12 mouse cellular contexts compared by ENCODE assay signal in the genomic region with DNA sequence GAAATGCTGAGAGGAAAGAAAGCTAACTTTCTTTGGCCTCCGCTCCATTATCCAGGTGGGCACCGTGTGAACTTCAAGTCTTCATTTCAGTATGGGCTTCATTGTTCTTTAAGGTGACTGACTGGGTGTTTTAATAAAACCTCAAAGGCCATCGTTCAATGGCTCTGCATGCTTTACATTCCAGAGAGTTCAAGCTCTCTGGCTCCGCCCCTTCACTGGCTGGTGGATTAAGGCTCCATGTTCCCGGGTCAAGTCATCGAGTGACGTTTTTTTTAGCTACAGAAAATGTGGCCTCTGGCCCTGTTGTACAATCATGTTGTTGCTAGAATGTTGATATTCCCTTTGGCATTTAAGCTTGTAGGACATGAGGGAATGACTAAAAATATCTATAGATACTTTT. TPM values are rescaled to one million over a fixed set of nuclear protein-coding genes. Genes with fewer than 3 reads are reported as not detected.
A peak's percentile ranks its signal among the peaks of the same experiment; 100 is the strongest.
DNase-seq lines count a peak whose midpoint lies in the region; ATAC-seq lines count a peak whose summit lies in the region.
"Had no signal": no experiment of that assay in that cellular context is flagged by ENCODE, and none has a peak within 500 bp of the region (broad histone marks: within the 10 kb centered on the region; RNA-seq: fewer than 3 reads in every experiment).

No protein-coding gene starts in this region.

- WGBS in heart, embryonic 10.5 days: 55% methylated on average over 7 of the region's 7 CpGs
- WGBS in embryonic facial prominence, embryonic 10.5 days: 40% methylated on average over 7 of the region's 7 CpGs
- 71% methylated on average over 7 of the region's 7 CpGs for WGBS in limb, embryonic 10.5 days

- no peak for DNase-seq in heart, embryonic 10.5 days (ENCODE audit: low spot score)
- no peak for DNase-seq in heart, postnatal 14 days
- peak; percentile 87 for DNase-seq in ES-CJ7 (ENCODE audit: low read depth, low spot score)
- peak; percentile 56 for DNase-seq in embryonic facial prominence, embryonic 10.5 days (ENCODE audit: low spot score)
- no peak for DNase-seq in limb, embryonic 10.5 days (ENCODE audit: low spot score)
- DNase-seq in ovary, postnatal 10 days (ENCODE audit: low spot score): no peak
- DNase-seq: B cell, adult 2 months; thymus, postnatal 4 days had no signal

- no peak for ATAC-seq in inflammation-experienced regulatory T-cells, adult 6 months
- no peak for ATAC-seq in frontal cortex, adult (ENCODE audit: low TSS enrichment)
- ATAC-seq: intestine, embryonic 16.5 days had no signal

- no peaks in the 10 kb centered on the region for H3K27me3 ChIP-seq in heart, embryonic 10.5 days (ENCODE audit: insufficient read depth, poor library complexity, severe bottlenecking)
- no peaks in the 10 kb centered on the region; the same call in 1 of the 2 replicates for H3K27me3 ChIP-seq in embryonic facial prominence, embryonic 10.5 days (replicated peaks; ENCODE audit: low read depth, poor library complexity, severe bottlenecking)
- 0 out of 2 replicates have a peak, but pooled peaks cover 2% of the 10 kb centered on the region for H3K27me3 ChIP-seq in limb, embryonic 10.5 days (ENCODE audit: low read depth, poor library complexity, severe bottlenecking)
- H3K27me3 ChIP-seq: heart, embryonic 12.5 days had no signal

- no peak overlapping the region for H3K4me3 ChIP-seq in heart, embryonic 10.5 days
- H3K4me3 ChIP-seq in embryonic facial prominence, embryonic 10.5 days: no peak overlapping the region
- H3K4me3 ChIP-seq in limb, embryonic 10.5 days: no peak overlapping the region
- H3K4me3 ChIP-seq: heart, embryonic 12.5 days had no signal

- peak overlapping the region; percentile 37 for H3K27ac ChIP-seq in heart, embryonic 10.5 days
- H3K27ac ChIP-seq in embryonic facial prominence, embryonic 10.5 days (replicated peaks): 0 out of 2 replicates have a peak overlapping the region, but pooled peaks have one; percentile 51
- H3K27ac ChIP-seq in limb, embryonic 10.5 days: peak overlapping the region; percentile 6; the same call in 1 of the 2 replicates

- intact Hi-C loops in heart, postnatal 14 days (cut with DNase I): no loop called here

- peaks cover 31% of the 10 kb centered on the region for H3K36me3 ChIP-seq in heart, embryonic 10.5 days
- H3K36me3 ChIP-seq in embryonic facial prominence, embryonic 10.5 days (replicated peaks): 0 out of 2 replicates have a peak, but pooled peaks cover 11% of the 10 kb centered on the region
- peaks cover 7% of the 10 kb centered on the region; the same call in 1 of the 2 replicates for H3K36me3 ChIP-seq in limb, embryonic 10.5 days

- H3K9me3 ChIP-seq in heart, embryonic 10.5 days: no peaks in the 10 kb centered on the region
- H3K9me3 ChIP-seq in embryonic facial prominence, embryonic 10.5 days: no peaks in the 10 kb centered on the region
- no peaks in the 10 kb centered on the region for H3K9me3 ChIP-seq in limb, embryonic 10.5 days (replicated peaks)
- H3K9me3 ChIP-seq: heart, embryonic 12.5 days had no signal

- peaks cover 12% of the 10 kb centered on the region; the same call in 1 of the 2 replicates for H3K4me1 ChIP-seq in heart, embryonic 10.5 days
- peaks cover 10% of the 10 kb centered on the region for H3K4me1 ChIP-seq in embryonic facial prominence, embryonic 10.5 days
- H3K4me1 ChIP-seq in limb, embryonic 10.5 days: peaks cover 9% of the 10 kb centered on the region; the same call in 1 of the 2 replicates

RNA-seq across cellular contexts. Expression of a gene that starts 42.7 kb away (rescaled TPM):
- polyA plus RNA-seq in heart, embryonic 10.5 days (2016; fragmentation: Nextera tagmentation; extraction: Ambion mirVana): 0.04 TPM in 1 of 2 replicates, not detected in the other
- not detected for total RNA-seq in heart, postnatal 14 days (2021)
- 0.05 TPM in 1 of 2 replicates, not detected in the other for polyA plus RNA-seq in embryonic facial prominence, embryonic 10.5 days (2016; fragmentation: Nextera tagmentation; extraction: Ambion mirVana)
- polyA plus RNA-seq in limb, embryonic 10.5 days (2016; fragmentation: Nextera tagmentation; extraction: Ambion mirVana): not detected in 2 replicates
- polyA plus RNA-seq in inflammation-experienced regulatory T-cells, adult 6 months (2017; shearing (Covaris generic)): under 1 TPM in 2 of 3 experiments, not detected in 1; 0.15 to 0.17 TPM
- polyA plus RNA-seq: heart, embryonic 12.5 days had no signal

Comparison
In these comparisons a context has a peak if more than half of its experiments do, and no peak if none do; other contexts are left out.
1. DNase-seq: peak in ES-CJ7 (single experiment) and embryonic facial prominence, embryonic 10.5 days (single experiment); none in heart, embryonic 10.5 days (single experiment), heart, postnatal 14 days (0 of 2), limb, embryonic 10.5 days (single experiment) and ovary, postnatal 10 days (single experiment).
2. Peak in every context shown above with its lines, with median percentiles within 50 percentile points of each other: H3K27ac ChIP-seq.